Mouse (Mus musculus) heart, adult 2 months (tissue): Measurements from ENCODE around the gene Gucd1. TPM values are rescaled to one million over a fixed set of nuclear protein-coding genes. Genes with fewer than 3 reads are reported as not detected.
"Not testable (repeated sequence)": the region's sequence is repeated elsewhere in the genome, so short reads cannot be mapped to it uniquely, and the experiment has no call there.

Experiments used
- DNase-seq, 2 experiments: peaks; one replicate each; pipeline ENCODE4 v3.0.0; 2021
- H3K27ac ChIP-seq: fragments of 200-600 bp; 2 replicates; pipeline ENCODE4 v1.8.1; 2022
- H3K27me3 ChIP-seq: fragments of 200-500 bp; 2 replicates; pipeline ENCODE4 v1.6.1; 2012; ENCODE audit warnings: mild to moderate bottlenecking, low read length, inconsistent platforms, mixed read lengths; ENCODE audit not compliant: control insufficient read depth, insufficient read depth
- H3K36me3 ChIP-seq: fragments of 200-500 bp; 2 replicates; pipeline ENCODE4 v1.6.1; 2012; ENCODE audit warnings: low read length, inconsistent platforms; ENCODE audit not compliant: control insufficient read depth, insufficient read depth
- H3K4me1 ChIP-seq: fragments of 200-500 bp; 2 replicates; pipeline ENCODE4 v1.6.1; 2011; ENCODE audit warnings: low read length; ENCODE audit not compliant: control insufficient read depth, insufficient read depth
- H3K4me3 ChIP-seq: fragments of 200-600 bp; 2 replicates; pipeline ENCODE4 v1.8.1; 2022
- H3K79me2 ChIP-seq: fragments of 200-500 bp; replicated peaks from 2 replicates; pipeline ENCODE4 v1.6.1; 2012; ENCODE audit warnings: mild to moderate bottlenecking, inconsistent platforms, low read length, moderate library complexity, mixed read lengths; ENCODE audit not compliant: control insufficient read depth, insufficient read depth
- H3K9ac ChIP-seq: fragments of 200-500 bp; 2 replicates; pipeline ENCODE4 v1.6.1; 2012; ENCODE audit warnings: low read depth, mild to moderate bottlenecking, control low read depth, inconsistent platforms, low read length, mixed read lengths
- CTCF ChIP-seq: fragments of 200-600 bp; IDR thresholded peaks from 2 replicates; pipeline ENCODE4 v1.8.1; 2022; ENCODE audit warnings: antibody characterized with exemption, mild to moderate bottlenecking, moderate library complexity
- EP300 ChIP-seq: fragments of 200-500 bp; IDR thresholded peaks from 2 replicates; pipeline ENCODE4 v1.6.1; 2011; ENCODE audit warnings: low read depth, low read length, control low read depth; ENCODE audit not compliant: insufficient read depth
- POLR2A ChIP-seq: fragments of 200-500 bp; IDR thresholded peaks from 2 replicates; pipeline ENCODE4 v1.6.1; 2011; ENCODE audit warnings: mild to moderate bottlenecking, low read depth, low read length, control low read depth; ENCODE audit not compliant: insufficient read depth
- WGBS: fragments of 180-500 bp; shearing (Covaris S2); methylation state at CpG from one replicate; pipeline ENCODE4 v1.1.7; 2018; 5-methylcytosine and 5-hydroxymethylcytosine counted together
- intact Hi-C: fragments of 180-260 bp; cut with DNase I; formaldehyde crosslinking; loops from one replicate; pipeline ENCODE4 v1.15.1; 2025
- polyA plus RNA-seq: library from polyadenylated mRNA; depleted of rRNA; stranded (reverse); fragments of >200 nt; gene quantifications from 2 replicates; pipeline ENCODE4 v1.2.3, GENCODE M21; 2012
- total RNA-seq, 2 experiments: library from RNA; stranded (reverse); gene quantifications; 2 replicates each; pipeline ENCODE4 v1.2.3; 2021

Gene Gucd1
- total and polyA plus RNA-seq, 3 experiments, result 33.2 to 44.7 (median 37.7) TPM

DNA sequence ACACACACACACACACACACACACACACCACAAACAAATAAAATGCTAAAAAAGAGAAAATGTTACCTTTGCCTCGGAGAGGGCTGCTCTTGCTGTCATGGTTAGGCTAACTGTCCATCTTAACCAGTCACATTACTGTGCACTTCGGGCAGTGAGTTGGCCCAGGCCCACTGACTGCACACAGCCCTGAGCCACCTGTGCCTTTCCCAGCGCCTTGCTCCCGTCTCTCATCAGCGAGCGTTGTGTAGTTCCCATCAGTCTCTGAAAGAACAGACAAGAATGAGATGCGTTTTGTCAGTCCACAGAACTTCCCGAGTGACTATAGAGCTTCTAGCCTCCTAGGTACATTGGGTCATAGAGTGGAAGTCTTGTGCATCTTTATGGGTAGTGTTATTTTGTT lies 16.4 kb upstream of the Gucd1 start:
- no peak overlapping the region for H3K4me3 ChIP-seq
- no peak for DNase-seq
- H3K9ac ChIP-seq, result no peak overlapping the region
- H3K4me1 ChIP-seq, result peaks cover 3% of the 10 kb centered on the region
- TF ChIP-seq CTCF, result no peak
- TF ChIP-seq EP300, result no peak
- TF ChIP-seq POLR2A, result no peak
- H3K36me3 ChIP-seq, result peaks cover 5% of the 10 kb centered on the region
- H3K79me2 ChIP-seq, result no peaks in the 10 kb centered on the region
- 80% methylated on average over 8 of the region's 8 CpGs for WGBS
- no peak overlapping the region; the same call in 1 of the 2 replicates for H3K27ac ChIP-seq
- intact Hi-C loops, result no loop called here
- no peaks in the 10 kb centered on the region for H3K27me3 ChIP-seq

DNA sequence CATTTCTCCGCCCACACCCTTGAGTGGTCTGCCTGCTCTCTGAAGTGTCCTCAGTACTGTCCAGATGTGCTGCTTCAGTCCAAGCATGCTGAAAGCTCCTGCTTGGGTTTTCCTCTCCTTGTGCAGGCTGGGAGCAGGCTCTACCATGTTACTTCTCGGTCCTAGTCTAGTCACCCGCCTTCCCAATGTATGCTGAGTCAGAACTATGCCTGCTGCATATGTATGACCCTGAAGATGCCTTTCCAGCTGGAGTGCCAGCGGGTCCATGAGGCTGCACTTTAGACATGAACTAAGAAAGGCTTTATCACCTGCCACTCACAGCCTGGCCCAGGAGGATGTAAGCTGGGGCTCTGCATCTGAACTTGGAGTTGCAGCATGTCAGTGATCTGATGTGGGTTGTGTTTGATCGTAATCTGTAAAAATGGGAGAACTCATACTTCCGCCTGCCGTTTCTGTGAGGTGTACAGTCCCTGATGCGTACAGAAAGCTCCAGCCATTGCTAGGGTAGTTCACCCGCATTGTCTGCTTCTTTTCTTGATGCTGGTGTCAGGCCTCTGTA lies 13.8 kb upstream of the Gucd1 start:
- H3K36me3 ChIP-seq, result peaks cover 5% of the 10 kb centered on the region
- no peak overlapping the region for H3K4me3 ChIP-seq
- H3K27me3 ChIP-seq, result no peaks in the 10 kb centered on the region
- TF ChIP-seq POLR2A, result no peak
- no peak for TF ChIP-seq EP300
- no peak for TF ChIP-seq CTCF
- H3K79me2 ChIP-seq, result no peaks in the 10 kb centered on the region; the same call in 1 of the 2 replicates
- WGBS, result 92% methylated on average over 9 of the region's 9 CpGs
- DNase-seq, result no peak
- intact Hi-C loops, result no loop called here
- H3K27ac ChIP-seq, result no peak overlapping the region
- no peak overlapping the region for H3K9ac ChIP-seq
- peaks cover 3% of the 10 kb centered on the region for H3K4me1 ChIP-seq

- no peak for DNase-seq
- TF ChIP-seq CTCF (no peak), POLR2A (no peak), EP300 (no peak)
- no peak overlapping the region for H3K27ac ChIP-seq
- no peak overlapping the region for H3K4me3 ChIP-seq
- H3K4me1 ChIP-seq, result peaks cover 2% of the 10 kb centered on the region; the same call in 1 of the 2 replicates
- H3K9ac ChIP-seq, result no peak overlapping the region
- H3K27me3 ChIP-seq, result no peaks in the 10 kb centered on the region
- 86% methylated on average over 2 of the region's 2 CpGs for WGBS
- intact Hi-C loops, result no loop called here
- peaks cover 2% of the 10 kb centered on the region; the same call in 1 of the 2 replicates for H3K79me2 ChIP-seq
- peaks cover 3% of the 10 kb centered on the region; the same call in 1 of the 2 replicates for H3K36me3 ChIP-seq
These were observed 12.6 kb upstream of the Gucd1 start for GRCm38 (mm10) chr10:75530322-75530721.

DNA sequence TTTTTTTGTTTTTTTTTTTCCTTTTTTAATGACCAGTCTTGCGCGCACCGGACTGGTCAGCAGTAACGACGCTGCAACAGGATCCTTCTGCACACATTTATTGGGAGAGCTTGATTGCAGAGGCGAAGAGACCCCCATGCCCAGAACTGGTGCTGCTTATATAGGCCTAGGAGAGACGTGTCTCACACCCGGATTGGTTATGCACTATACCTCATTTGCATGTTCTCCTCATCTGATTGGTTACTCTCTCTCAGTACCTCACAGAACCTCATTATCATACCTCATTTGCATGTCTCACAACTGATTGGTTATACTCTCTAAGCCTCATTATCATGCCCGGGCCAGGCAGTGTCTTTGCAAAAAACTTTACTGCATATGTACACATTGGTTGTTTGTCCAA lies 7.7 kb upstream of the Gucd1 start:
- H3K36me3 ChIP-seq, result peaks cover 15% of the 10 kb centered on the region
- H3K27ac ChIP-seq, intact Hi-C loops, H3K4me1 ChIP-seq, H3K9ac ChIP-seq, H3K27me3 ChIP-seq, H3K79me2 ChIP-seq, H3K4me3 ChIP-seq, DNase-seq: not testable (repeated sequence)
- 97% methylated on average over 9 of the region's 9 CpGs for WGBS

- no peak for TF ChIP-seq CTCF
- TF ChIP-seq POLR2A, result no peak
- TF ChIP-seq EP300, result no peak
- no peak overlapping the region for H3K9ac ChIP-seq
- 65% methylated on average over 4 of the region's 4 CpGs for WGBS
- peaks cover 21% of the 10 kb centered on the region for H3K36me3 ChIP-seq
- peaks cover 4% of the 10 kb centered on the region; the same call in 1 of the 2 replicates for H3K79me2 ChIP-seq
- H3K27me3 ChIP-seq, result no peaks in the 10 kb centered on the region
- intact Hi-C loops, result no loop called here
- peaks cover 4% of the 10 kb centered on the region for H3K4me1 ChIP-seq
- no peak overlapping the region for H3K4me3 ChIP-seq
- no peak overlapping the region for H3K27ac ChIP-seq
- no peak for DNase-seq
These were observed 3.9 kb upstream of the Gucd1 start for GRCm38 (mm10) chr10:75521643-75522042.

DNA sequence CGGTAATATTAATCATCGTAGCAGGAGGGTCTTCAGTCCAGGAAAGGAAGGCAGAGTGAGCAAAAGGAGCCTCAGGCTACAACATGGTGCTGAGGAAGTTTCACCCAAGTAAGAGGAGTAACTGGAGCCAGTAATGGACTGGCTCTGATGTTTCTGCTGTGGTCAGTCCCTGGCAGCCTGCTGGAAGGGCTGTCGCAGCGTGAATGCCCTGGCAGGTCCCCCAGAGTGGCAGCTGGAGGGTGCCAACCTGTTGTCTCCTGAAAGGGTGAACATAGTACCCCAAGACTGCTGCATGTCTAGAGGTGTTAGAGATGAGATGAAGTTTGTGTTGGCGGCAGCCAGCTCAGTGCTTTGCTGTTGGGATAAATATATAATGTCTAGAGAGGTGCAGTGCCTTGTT lies 2.8 kb upstream of the Gucd1 start:
- DNase-seq, result no peak
- Histone ChIP-seq H3K9ac (no peak overlapping the region), H3K27ac (no peak overlapping the region), H3K4me1 (peaks cover 13% of the 10 kb centered on the region), H3K79me2 (peaks cover 1% of the 10 kb centered on the region; the same call in 1 of the 2 replicates), H3K36me3 (peaks cover 21% of the 10 kb centered on the region), H3K4me3 (no peak overlapping the region), H3K27me3 (no peaks in the 10 kb centered on the region)
- intact Hi-C loops, result no loop called here
- no peak for TF ChIP-seq CTCF
- no peak for TF ChIP-seq EP300
- TF ChIP-seq POLR2A, result no peak
- 81% methylated on average over 5 of the region's 5 CpGs for WGBS
